Mouse (Mus musculus) ES-E14 (cell line): ENCODE data around the gene 1110008L16Rik.

Experiments
- HCFC1 ChIP-seq: IDR thresholded peaks from 2 replicates; pipeline ENCODE4 v1.6.1; 2012; ENCODE audit warnings: low read length, inconsistent platforms, borderline replicate concordance; ENCODE audit not compliant: insufficient read depth
- MAFK ChIP-seq: IDR thresholded peaks from 2 replicates; pipeline ENCODE4 v1.6.1; 2014; ENCODE audit warnings: mild to moderate bottlenecking, low read depth, low read length, inconsistent platforms; ENCODE audit not compliant: insufficient read depth
- ZC3H11A ChIP-seq: IDR thresholded peaks from 2 replicates; pipeline ENCODE4 v1.6.1; 2012; ENCODE audit warnings: low read depth, mild to moderate bottlenecking, inconsistent platforms, low read length, borderline replicate concordance
- ZNF384 ChIP-seq: IDR thresholded peaks from 2 replicates; pipeline ENCODE4 v1.6.1; 2012; ENCODE audit warnings: low read depth, low read length, inconsistent platforms

DNA sequence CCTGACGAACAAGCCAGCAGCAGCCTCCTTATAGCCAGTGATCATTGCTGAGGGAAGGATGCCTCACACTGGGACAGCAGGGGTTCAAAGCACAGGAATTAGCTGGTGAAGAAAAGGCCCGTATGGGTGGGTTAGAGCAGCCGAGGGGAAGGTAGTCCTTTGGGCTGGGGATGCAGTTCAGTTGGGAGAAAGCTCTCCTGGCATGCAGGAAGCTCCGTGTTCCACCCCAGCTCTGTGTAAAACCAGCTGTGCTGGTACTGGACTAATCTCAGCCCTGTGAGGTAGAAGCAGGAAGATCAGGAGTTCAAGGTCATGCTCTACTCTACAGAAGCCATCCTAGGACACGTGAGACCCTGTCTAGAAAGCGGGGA lies 78.2 kb downstream of the 1110008L16Rik start:
- TF ChIP-seq HCFC1, result 0 out of 2 replicates have a peak, but pooled peaks have one; percentile 51
- TF ChIP-seq MAFK, result no peak
- TF ChIP-seq ZC3H11A, result no peak
- no peak for TF ChIP-seq ZNF384
